Mouse (Mus musculus) testis, postnatal 14 days (tissue): ENCODE measurements around the gene Zfp39.
A peak's percentile ranks its signal among the peaks of the same experiment; 100 is the strongest.
"Not testable (repeated sequence)": the region's sequence is repeated elsewhere in the genome, so short reads cannot be mapped to it uniquely, and the experiment has no call there.

ENCODE experiments used
- DNase-seq: peaks from one replicate; pipeline ENCODE4 v3.0.0; 2021; ENCODE audit warnings: low spot score

The Zfp39 gene

DNA sequence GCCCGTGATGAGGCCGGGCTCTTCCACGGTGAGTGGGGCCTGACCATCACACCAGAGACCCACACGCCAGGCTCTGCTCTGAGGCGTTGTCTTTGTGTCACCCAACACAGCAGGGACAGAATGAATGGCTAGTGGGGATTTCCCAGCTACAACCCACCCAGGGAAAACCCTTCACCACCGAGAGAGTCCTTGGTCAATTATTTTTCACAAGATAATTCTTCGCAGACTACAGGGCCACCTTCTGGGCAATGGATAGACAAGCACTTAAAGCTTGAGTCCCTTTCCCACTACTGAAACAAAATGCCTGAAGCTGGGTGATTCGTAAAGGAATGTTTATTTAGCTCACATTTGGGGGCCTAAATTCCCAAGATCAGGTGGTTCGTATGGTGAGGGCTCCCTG is 18.4 kb upstream of the Zfp39 start:
- DNase-seq, result no peak

DNA sequence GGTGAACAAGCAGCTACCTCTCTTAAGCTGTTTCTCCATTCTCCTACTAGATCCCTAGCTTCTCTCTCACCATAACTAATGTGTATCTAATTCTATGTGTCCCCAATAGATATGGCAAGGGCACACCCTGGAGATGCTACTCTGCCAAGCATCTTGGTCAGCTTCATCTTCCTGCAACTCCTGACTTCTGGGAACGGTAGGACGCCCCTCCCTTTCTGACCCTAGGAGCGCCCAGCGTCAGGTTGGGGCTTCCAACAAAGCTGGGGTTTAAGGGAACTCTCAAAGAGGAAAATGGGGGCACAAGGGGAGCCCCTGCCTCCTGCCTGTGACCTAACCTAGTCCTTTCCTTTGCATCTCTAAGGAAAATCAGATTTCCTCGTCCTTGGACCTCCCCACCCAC is 14.7 kb upstream of the Zfp39 start:
- DNase-seq, result no peak

DNA sequence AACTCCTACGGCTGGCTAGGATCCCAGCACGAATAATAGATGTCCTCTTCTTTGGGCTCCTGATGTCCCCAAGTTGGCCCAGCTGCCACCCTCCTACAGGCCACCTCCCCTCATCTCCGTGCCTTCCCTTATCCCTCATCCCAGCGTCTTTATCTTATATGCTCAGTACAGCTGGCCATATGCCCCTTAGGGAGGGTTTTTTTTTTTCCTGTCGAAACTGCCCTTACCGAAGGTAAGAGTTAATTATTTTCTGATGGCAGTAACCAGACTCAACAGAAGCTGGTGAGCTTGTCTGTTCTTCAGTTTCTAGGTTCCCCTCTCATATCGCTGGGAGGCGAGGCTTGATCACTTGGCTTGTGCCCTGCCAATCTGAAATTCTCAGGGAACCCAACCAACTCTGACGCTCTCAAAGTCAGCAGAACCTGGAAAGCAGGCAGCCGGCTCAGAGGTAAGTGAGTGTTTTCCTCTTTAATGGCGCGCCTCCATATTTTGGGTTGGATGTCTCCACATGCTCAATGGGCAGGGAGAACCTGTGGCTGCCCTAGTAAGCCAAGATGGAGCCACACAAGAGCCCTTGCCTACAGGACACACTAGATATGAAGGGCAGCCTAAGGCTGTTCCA is 13.8 kb upstream of the Zfp39 start, which contains the start of gene Btnl10:
Gene Btnl10, plus strand, starts transcription at position 164 of the 622 bp plus-strand sequence.
- DNase-seq, result peak; percentile 87

DNA sequence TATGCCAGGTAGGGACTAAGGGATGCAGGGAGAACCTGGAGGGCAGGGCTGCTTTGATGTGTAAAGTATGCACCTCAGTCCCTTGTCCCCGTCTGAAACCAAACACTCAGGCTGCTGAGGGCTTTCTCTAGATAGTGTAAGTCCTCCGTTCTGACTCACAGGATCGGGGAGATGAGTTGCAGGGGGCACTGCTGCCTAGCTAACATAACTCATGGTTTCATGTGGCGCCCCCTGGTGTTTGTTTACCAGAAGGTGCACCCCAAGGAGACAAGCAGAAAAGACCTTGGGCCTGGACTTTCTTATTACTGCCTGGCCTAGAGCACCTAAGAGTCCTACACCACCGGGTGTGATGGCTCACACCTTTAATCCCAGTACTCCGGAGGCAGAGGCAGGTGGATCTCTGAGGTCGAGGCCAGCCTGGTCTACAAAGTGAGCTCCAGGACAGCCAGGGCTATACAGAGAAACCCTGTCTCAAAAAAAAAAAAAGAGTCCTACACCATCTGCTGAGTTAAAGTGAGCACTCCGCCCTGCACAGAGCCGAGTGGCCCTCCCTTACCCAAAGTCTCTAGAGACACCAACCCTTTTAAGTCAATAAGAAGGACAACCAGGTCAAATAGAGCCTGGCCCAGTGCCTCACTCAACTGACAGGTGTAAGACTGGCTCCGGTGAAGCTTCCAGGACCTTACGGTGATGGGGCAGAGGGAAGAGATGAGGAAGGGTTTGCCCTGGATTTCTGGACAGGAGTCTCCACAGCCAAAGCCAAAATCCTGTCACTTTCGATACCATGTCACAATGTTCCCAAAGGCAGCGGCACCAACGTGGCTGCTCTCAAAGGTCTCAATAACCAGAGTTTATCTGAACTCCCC is 13.1 kb upstream of the Zfp39 start:
- DNase-seq, result peak; percentile 80

DNA sequence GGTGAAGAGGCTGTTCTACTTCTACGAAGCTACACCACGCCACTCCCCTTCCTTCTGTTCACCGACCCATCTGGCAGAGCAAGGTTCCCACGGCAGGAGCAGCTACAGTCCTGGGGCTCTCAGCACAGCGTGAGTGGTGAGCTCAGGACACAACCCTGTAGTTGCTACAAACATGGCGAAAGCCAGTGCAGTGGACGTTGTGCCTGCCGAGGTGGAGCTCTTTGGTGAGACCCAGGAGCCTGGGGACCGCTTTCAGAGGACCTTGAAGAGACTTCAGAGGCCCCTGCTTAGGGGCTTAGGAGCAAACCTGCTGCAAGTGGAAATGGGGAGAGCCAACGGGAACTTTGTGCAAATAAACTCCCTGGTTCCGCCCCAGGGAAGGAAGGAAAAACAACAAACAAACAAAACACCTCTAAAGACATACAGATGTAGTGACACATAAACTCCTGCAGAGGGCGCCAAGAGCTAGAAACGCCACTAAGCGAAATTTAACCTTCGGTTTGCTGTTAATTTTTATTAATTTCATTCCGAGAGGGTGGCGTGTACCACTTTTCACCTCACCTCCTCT is 10.5 kb upstream of the Zfp39 start:
- DNase-seq, result no peak

DNA sequence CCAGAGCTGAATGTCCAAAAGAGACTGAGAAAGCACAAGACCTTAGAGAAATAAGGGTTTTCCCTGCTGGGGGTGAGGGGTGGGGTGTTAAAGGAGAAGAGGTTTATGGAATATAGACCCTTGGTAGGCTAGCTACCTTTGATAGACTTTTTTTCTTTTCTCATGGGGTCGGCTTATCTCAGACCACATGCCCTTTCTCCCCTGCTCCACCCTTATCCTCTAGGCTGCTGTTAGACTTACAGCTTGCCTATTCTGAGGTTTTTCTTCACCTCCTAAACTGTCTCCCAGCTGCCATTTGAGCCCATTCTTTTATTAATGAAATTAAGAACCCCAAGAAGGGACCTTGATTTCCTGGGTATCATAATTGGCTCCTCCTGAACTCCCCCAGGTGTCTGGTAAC is 9.8 kb upstream of the Zfp39 start:
- DNase-seq, result no peak

DNA sequence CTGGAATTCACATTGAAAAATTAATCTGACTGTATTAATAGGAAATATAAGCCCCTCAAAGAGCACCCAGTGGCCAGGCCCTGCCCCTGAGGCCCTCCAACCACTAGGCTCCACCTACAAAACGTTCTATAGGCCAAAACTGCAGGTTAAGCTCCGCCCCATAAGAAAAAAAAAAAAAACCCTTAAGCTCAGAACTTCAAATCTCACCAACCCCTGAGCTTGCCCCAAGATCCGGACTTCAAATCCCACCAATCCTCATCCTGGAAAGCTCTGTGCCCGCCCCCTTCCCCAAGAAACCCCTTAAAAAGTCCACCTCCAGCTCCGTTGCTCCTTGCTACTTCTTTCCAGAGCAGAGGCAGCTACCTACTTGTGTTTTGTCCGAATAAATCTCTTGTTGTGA is 813 bp upstream of the Zfp39 start:
- DNase-seq, result peak; percentile 89

DNA sequence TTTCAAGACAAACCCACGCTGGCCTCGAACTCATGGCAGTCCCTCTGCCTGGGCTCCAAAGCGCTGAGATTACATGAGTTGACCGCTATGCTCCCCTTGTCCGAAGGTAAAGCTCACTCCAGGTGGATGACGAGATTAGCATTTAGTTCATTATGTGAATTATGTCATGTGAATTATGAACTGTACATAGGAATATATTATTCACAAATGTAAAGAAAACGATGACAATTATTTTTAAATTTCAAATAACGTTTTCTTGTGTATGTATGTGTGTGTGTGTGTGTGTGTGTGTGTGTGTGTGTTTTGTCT is 339 bp upstream of the Zfp39 start:
- no peak for DNase-seq

DNA sequence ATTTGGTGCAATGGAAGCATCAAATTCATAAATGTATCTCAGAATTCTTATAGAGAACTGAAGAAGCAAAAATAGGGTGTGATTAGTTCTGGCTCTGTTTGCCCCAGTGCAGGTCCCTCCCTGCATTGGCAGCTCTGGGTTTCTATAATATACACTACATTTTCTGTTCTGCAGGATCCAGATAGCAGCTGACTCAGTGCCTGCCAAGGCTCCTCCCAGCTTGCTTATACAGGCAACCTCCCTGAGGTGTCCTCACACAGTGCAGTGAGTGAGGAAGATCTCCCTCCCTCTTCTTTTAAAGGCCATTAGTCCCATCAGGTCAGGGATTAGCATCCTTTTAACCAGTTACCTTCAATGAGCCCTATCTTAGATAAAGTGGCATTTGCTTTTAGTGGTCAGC is 2.9 kb downstream of the Zfp39 start:
- no peak for DNase-seq

DNA sequence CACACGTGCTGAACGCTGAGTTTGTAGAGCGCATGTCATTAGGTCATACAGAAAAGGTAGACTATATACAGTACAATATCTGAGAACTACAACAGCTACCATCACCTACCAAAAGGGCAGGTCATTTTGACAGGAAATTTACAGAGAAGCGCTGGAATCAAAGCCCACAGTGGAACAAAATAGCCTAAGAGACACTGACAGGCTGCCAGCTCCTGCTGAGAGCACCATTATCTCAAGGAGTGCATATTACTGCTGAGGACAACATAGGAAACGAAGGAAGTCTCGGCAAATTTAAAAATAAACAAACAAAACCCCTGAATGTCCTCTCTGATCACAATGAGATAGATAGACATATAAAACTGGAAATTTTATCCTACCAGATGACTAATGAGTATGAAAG is 6.5 kb downstream of the Zfp39 start:
- no peak for DNase-seq

DNA sequence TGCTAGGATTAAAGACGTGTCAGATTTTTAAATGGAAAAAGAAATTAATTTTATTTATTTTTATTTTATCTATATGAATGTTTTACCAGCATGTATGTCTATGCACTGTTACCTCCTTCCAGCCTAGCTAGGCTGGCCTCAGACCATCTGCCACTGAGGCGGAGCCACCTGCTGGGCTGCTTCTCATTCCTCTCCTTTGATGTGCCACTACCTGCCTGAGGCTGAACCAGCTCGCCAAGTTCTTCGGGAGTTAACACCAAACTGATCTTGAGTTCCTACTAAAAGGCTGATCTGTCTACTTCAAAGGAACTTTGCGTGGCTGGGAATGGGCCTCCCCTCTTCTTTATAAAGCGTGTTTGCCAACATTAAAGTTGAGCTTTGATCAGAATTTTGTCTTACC is 9.6 kb downstream of the Zfp39 start:
- DNase-seq, result no peak

DNA sequence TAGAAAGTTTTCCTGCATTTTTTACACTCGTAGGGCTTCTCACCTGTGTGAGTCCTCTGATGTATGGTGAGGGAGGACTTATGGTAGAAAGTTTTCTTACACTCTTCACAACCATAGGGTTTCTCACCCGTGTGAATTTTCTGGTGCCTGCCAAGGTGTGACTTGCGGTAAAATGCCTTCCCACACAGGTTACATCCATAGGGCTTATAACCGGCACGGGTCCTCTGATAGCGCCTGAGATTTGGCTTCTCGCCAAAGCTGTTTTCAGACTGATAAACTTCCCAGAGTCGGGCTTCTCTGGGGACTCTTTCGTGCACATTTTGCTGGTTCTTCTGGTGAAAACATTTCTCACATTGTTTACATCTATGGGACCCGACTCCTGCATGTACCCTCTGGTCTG is 13.5 kb downstream of the Zfp39 start:
- no peak for DNase-seq

DNA sequence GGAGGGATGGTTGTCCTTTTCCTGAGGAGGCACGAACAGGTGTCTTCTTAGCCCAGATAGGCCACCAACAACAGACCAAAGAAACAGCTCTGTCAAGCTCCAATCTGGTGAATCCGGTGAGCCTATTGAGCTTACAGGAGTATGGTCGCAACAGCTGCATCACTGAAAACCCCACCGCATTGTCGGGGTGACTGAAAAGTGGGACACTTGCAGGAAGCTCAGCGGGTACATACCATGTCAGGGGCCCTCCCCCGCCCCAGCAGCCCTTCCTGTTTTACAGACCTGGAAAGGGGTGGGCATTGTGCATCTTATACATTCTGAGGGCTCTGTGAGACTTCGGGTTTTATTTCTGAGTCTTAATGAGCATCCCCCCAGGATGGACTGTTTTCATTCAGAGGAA is 20.3 kb downstream of the Zfp39 start:
- DNase-seq, result no peak

DNA sequence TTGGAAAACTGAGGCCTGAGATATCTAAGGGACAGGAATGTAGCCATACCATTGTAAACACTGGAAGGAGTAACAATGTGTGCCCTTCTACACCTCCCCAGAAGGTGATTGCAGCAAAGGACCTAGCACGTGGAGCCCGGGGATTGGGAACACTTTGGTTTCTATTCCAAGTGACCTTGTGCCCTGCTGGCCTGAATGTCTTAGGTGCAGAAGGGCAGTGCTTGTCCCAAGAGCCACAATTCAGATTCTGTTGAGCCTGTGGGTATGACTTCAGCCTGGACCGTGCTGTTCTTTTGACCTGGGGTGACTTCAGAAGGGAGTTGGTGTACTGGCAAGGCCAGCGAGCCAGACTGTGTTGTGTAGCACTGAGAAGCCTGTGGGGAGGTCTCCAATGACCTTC is 33.1 kb downstream of the Zfp39 start:
- DNase-seq, result peak; percentile 54

DNA sequence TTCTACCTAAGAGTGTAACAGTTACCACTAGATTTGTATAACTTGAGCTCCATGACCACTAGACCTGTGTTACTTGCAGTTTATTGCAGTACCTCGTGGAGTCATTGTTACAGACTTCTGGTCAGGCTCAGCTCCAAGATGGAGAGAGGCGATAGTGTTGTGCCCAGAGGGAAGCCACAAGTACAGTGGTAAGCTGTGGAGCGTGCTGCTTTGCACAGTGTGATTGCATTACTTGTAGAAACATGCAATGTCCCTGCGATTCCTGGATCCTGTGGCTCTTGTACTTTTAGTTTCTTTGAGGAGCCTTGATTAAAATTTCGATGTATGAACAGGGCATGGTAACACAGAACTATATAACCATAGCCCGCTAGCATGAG is 36.1 kb downstream of the Zfp39 start:
- peak; percentile 21 for DNase-seq

DNA sequence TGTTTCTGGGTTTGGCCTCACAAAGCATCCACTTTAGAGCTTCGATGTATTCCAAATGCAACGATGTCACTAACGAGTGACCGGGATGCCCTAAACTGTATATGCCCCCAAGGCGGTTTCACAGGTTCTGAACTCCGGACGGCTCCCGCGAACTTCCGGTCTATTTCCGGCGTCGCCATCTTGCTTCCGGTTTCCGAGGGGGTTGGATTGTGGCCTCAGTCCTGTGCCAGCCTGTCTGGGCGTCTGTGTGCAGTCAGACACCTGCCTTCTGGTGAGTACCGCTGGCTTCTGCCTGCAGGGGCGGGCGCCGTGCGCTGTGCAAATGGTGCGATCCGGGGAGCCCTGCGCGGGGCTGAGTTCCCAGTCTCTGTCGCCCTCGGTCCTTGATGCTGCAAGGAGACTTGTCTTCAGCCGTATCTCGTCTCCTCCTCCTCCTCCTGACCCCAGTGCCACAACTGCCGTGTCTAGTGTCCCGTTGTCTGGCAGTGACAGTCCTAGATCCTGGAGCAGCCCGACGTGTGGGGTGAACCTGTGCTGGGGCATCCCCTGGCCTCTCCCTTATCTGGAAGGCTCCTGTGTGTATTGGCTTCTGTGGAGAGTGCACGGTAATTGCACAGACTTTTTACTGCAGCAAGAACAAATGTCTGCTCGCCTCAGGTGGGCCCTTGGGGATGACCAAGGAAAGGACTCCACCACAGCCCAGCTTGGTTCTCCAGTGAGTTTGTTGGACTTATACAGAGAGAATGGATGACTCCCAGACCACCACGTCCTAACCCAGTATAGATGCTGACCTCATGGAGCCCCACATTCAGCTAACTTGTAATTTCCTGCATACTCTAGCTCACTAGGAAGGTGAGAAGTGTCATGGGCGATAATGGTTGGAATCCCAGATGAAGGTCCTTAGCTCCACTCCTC is 36.7 kb downstream of the Zfp39 start, which contains the start of gene 2810021J22Rik:
Gene 2810021J22Rik, plus strand, starts transcription at position 178 of the 915 bp plus-strand sequence.
- DNase-seq, result peak; percentile 80

DNA sequence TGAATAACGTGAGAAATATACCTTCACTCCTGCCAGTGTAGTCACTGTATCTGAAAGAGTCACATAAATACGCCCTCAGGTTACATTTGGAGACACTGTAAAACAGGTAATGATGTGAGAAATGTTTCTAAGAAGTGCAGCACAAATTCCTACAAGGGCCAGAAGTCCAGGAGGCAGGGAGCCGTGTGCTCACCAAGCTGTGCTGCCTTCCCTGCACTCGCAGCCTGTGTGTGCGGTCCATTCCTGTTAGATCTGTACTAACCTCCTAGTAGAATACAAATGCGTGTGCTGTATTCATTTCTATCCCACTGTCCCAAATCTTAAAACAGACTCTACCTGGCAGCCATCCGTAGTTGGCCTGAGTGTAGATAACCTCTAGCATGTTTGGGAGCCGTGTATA is 43.3 kb downstream of the Zfp39 start:
- no peak for DNase-seq

DNA sequence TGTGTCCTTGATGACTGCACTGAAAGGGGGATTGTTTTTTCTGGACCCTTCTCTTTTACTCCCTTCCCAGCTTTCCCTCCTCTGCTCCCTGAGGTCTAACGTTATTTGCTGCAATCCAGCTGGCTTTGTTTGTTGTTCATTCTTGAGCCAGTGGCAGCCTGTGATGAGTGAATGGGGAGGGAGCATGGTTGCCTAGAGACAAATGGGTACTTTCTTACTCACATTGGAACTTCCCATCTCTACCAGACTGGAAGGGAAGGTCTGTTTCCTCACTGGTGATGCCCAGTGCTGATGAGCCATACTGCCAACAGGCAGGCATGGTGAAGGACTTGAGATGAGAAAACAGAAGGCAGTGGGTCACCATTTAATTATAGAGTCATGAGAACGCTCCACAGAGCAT is 54.3 kb downstream of the Zfp39 start:
- DNase-seq, result no peak

DNA sequence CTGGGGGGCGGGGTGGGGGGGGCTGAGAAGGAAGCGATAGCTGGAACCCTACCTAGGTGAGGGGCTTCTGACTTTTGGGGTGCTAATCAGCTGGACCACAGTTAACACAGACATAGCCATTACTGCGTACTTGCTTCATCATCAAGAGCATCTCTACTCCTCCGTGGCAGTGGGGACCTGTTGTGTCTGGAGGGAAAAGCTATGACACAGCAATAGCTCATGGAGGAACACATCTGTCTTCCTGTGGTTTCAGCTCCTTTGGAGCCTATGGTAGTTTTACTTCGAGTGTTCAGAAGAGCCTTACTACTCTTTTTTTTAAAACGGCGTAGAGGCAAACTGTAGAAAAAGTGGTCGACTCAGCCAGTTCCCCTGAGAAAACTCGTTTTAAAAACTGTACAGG is 56.4 kb downstream of the Zfp39 start:
- DNase-seq, result no peak

DNA sequence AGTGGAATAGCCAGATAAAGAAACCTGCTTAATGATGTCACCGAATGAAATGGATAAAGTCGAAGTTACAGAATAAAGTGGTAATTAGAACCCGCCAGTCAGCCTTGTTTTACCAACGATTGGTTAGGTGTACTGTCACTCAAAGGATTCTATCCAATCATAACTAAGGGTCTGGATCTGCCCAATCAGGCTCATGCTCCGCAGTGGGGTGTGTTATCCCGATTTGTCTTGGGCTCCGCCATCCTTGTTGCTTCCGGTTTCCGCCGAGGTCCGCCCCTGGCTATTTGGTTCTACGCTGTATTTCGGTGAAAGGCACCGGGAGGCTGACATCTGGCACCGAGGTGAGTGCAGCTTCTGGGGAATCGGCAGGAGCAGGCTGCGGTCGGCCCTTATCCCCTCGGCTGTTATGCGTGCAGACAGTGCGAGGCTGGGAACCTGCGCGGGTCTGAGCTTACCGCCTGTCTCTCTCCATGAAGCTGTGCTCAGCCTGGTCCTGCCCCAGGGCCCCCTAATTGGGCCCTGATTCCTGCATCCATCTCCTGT is 57.0 kb downstream of the Zfp39 start, which contains the start of gene Gm12258:
Gene Gm12258, plus strand, starts transcription at position 240 of the 543 bp plus-strand sequence.
- DNase-seq, result peak; percentile 91

DNA sequence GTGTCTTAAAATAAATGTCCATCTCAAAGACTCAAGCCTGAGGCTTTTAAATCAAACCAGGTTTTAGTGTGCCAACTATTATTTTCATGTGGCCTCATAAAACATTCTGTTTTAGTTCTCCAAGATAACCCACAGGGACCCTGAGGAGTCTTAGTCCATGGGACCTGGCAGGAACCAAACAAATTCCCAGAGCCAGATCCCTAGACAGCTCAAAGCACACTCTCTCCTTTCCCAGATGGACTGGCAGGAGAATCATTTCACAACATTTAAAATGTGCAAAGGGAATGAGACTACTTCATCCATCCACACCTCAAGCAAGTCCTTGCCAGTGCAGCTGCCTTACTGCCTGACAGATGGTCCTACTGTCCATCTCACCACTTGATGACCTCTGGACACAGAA is 65.1 kb downstream of the Zfp39 start, which contains the start of gene Olfr311:
Gene Olfr311, plus strand, starts transcription at position 301 of the 400 bp plus-strand sequence.
- not testable (repeated sequence) for DNase-seq
